In the genomic region with DNA sequence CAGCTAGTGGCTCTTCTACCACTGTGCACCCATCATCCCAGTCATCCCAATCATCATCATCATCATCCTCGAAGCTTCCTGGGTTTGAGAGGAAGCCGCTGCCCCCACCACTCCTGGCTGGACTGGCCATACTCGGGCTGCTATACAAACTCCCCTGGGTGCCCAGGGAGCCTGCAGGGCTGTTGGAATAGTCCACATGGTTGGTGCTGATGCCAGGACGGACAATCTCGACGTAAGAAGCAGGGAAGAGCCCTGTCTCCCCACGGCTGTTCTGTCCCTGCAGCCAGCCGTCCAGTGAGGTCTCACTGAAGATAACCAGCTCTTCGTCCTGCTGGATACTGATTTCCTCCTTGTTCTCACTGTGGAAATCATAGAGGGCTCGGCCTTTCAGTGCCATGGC, we compare ENCODE assay signal across 8 mouse cellular contexts. TPM values are rescaled to one million over a fixed set of nuclear protein-coding genes. Genes with fewer than 3 reads are reported as not detected.
DNase-seq lines count a peak whose midpoint lies in the region; ATAC-seq and TF ChIP-seq lines count a peak whose summit lies in the region.

No protein-coding gene starts in this region.

- peaks cover 13% of the 10 kb centered on the region; the same call in 1 of the 2 replicates for H3K27me3 ChIP-seq in forebrain, embryonic 12.5 days
- H3K27me3 ChIP-seq in intestine, postnatal 0 days (replicated peaks; ENCODE audit: control insufficient read depth, insufficient read depth, low read length) = peaks cover 15% of the 10 kb centered on the region
- H3K27me3 ChIP-seq in myocyte (ENCODE audit: control insufficient read depth, insufficient read depth, insufficient read length) = no peaks in the 10 kb centered on the region
- H3K27me3 ChIP-seq in thymus, adult 2 months (ENCODE audit: control insufficient read depth, insufficient read depth, low read length) = no peaks in the 10 kb centered on the region

- 92% methylated on average over 10 of the region's 10 CpGs for WGBS in forebrain, embryonic 12.5 days
- 83% methylated on average over 10 of the region's 10 CpGs for WGBS in intestine, postnatal 0 days
- 93% methylated on average over 10 of the region's 10 CpGs for WGBS in thymus, adult 2 months

- no peak for TF ChIP-seq POLR2A in myocyte (IDR thresholded peaks at IDR 0.05; ENCODE audit: insufficient read length, low read depth)
- TF ChIP-seq POLR2A in thymus, adult 2 months (IDR thresholded peaks at IDR 0.05; ENCODE audit: control insufficient read depth, extremely low read depth, insufficient read depth, low read length, poor library complexity) = no peak

- no peak overlapping the region for H3ac ChIP-seq in myocyte (ENCODE audit: control insufficient read depth, insufficient read length)

- H3K9me3 ChIP-seq in forebrain, embryonic 12.5 days = 0 out of 2 replicates have a peak, but pooled peaks cover 5% of the 10 kb centered on the region
- no peaks in the 10 kb centered on the region for H3K9me3 ChIP-seq in intestine, postnatal 0 days (ENCODE audit: control insufficient read depth)

- peaks cover 51% of the 10 kb centered on the region for H3K4me1 ChIP-seq in forebrain, embryonic 12.5 days
- 0 out of 2 replicates have a peak, but pooled peaks cover 4% of the 10 kb centered on the region for H3K4me1 ChIP-seq in intestine, postnatal 0 days (replicated peaks; ENCODE audit: control insufficient read depth, insufficient read depth, low read length)
- peaks cover 47% of the 10 kb centered on the region for H3K4me1 ChIP-seq in thymus, adult 2 months (replicated peaks; ENCODE audit: control insufficient read depth, insufficient read depth, low read length)

- H3K4me3 ChIP-seq in forebrain, embryonic 12.5 days (replicated peaks) = no peak overlapping the region; the same call in 1 of the 2 replicates
- peak overlapping the region; percentile 59 for H3K4me3 ChIP-seq in intestine, postnatal 0 days (ENCODE audit: low read depth, low read length)
- H3K4me3 ChIP-seq in myocyte = peak overlapping the region; percentile 95
- no peak overlapping the region for H3K4me3 ChIP-seq in thymus, adult 2 months (ENCODE audit: control insufficient read depth, insufficient read depth, low read length)

- no peak for ATAC-seq in forebrain, embryonic 12.5 days (ENCODE audit: low FRiP score)
- ATAC-seq in intestine, postnatal 0 days = no peak
- no peak for ATAC-seq in erythroid progenitor cell, adult 5-6 weeks (replicated peaks; ENCODE audit: low FRiP score, poor library complexity, severe bottlenecking)

- peaks cover 12% of the 10 kb centered on the region for H3K36me3 ChIP-seq in forebrain, embryonic 12.5 days (replicated peaks)
- H3K36me3 ChIP-seq in intestine, postnatal 0 days (ENCODE audit: control insufficient read depth, insufficient read depth) = peaks cover 8% of the 10 kb centered on the region; the same call in 1 of the 2 replicates
- peaks cover 15% of the 10 kb centered on the region for H3K36me3 ChIP-seq in myocyte (ENCODE audit: control insufficient read depth, insufficient read depth)
- H3K36me3 ChIP-seq in thymus, adult 2 months (ENCODE audit: control insufficient read depth, insufficient read depth, low read length) = no peaks in the 10 kb centered on the region

- H3K4me2 ChIP-seq in forebrain, embryonic 12.5 days = peak overlapping the region; percentile 72
- H3K4me2 ChIP-seq in intestine, postnatal 0 days (replicated peaks; ENCODE audit: low read depth) = peak overlapping the region; percentile 81
- H3K4me2 ChIP-seq in myocyte (ENCODE audit: low read depth) = peak overlapping the region; percentile 99

- no peak overlapping the region for H3K27ac ChIP-seq in forebrain, embryonic 12.5 days
- H3K27ac ChIP-seq in intestine, postnatal 0 days (ENCODE audit: low read depth, low read length) = peak overlapping the region; percentile 79; the same call in 1 of the 2 replicates
- no peak overlapping the region for H3K27ac ChIP-seq in thymus, adult 2 months (ENCODE audit: control insufficient read depth, insufficient read depth, low read length)

- DNase-seq in kidney, postnatal 10 days = peak; percentile 21
- no peak for DNase-seq in kidney, adult 11 months
- DNase-seq in thymus, adult 2 months = no peak
- no peak for DNase-seq in left cerebral cortex, adult 8-10 months (ENCODE audit: low spot score in 2 of 2)

- no peak overlapping the region; the same call in 1 of the 2 replicates for H3K9ac ChIP-seq in forebrain, embryonic 12.5 days
- H3K9ac ChIP-seq in intestine, postnatal 0 days (ENCODE audit: low read depth, low read length) = no peak overlapping the region

- H3K79me2 ChIP-seq in myocyte (ENCODE audit: control insufficient read depth, insufficient read depth) = peaks cover 54% of the 10 kb centered on the region

- no peak for TF ChIP-seq CTCF in intestine, postnatal 0 days (IDR thresholded peaks at IDR 0.05; ENCODE audit: low read depth)
- TF ChIP-seq CTCF in thymus, adult 2 months (IDR thresholded peaks at IDR 0.05; ENCODE audit: borderline replicate concordance, control insufficient read depth, extremely low read depth, insufficient read depth, low read length, poor library complexity) = no peak

TF ChIP-seq in myocyte, 11 proteins besides CTCF, POLR2A, EP300 and RAD21:
- TF ChIP-seq REST (IDR thresholded peaks at IDR 0.05; ENCODE audit: insufficient read depth, insufficient read length) = no peak
- TF ChIP-seq MAX (IDR thresholded peaks at IDR 0.05; ENCODE audit: low read depth) = no peak
- TF ChIP-seq E2F4 (IDR thresholded peaks at IDR 0.05; ENCODE audit: insufficient read depth) = no peak
- TF ChIP-seq USF1 (IDR thresholded peaks at IDR 0.05; ENCODE audit: low read depth) = no peak
- no peak for TF ChIP-seq MYOD1 (IDR thresholded peaks at IDR 0.05; ENCODE audit: control insufficient read depth in 1 of 3, insufficient read length in 2 of 3, low read depth in 2 of 3)
- TF ChIP-seq TCF12 (IDR thresholded peaks at IDR 0.05; ENCODE audit: insufficient read depth, poor library complexity, severe bottlenecking) = no peak

RNA-seq across cellular contexts. Expression of gene Snx33, which starts 1.8 kb away (rescaled TPM):
- polyA plus RNA-seq in forebrain, embryonic 12.5 days (2016; fragmentation: Nextera tagmentation; extraction: Ambion mirVana) = 6.0 and 6.2 TPM in 2 replicates
- 2.0 and 2.5 TPM in 2 replicates for polyA plus RNA-seq in intestine, postnatal 0 days (2015; fragmentation: Nextera tagmentation; extraction: Ambion mirVana)
- polyA plus RNA-seq in myocyte (2012; fragmentation: generic; extraction: Trizol) = 9.4 TPM
- 0.36 and 2.9 TPM in 2 replicates for total RNA-seq in erythroid progenitor cell, adult 5-6 weeks (2015; ENCODE audit: low replicate concordance)
- total RNA-seq in erythroid progenitor cell, adult 5-6 weeks (2017; ENCODE audit: low replicate concordance) = 0.61 and 0.90 TPM in 2 replicates
- polyA plus RNA-seq in thymus, adult 2 months (2012; rRNA removed) = 15.0 and 15.6 TPM in 2 replicates
- total RNA-seq in left cerebral cortex, adult 8-10 months (2022) = 10 to 100 TPM in 1 of 4 experiments, 1 to 10 TPM in 3; 7.9 to 10.5 (median 8.9) TPM

RNA-seq across cellular contexts. Expression of gene Imp3, which starts 10.9 kb away (rescaled TPM):
- polyA plus RNA-seq in forebrain, embryonic 12.5 days (2016; fragmentation: Nextera tagmentation; extraction: Ambion mirVana) = 69.6 and 71.4 TPM in 2 replicates
- polyA plus RNA-seq in intestine, postnatal 0 days (2015; fragmentation: Nextera tagmentation; extraction: Ambion mirVana) = 58.4 and 59.8 TPM in 2 replicates
- 142 TPM for polyA plus RNA-seq in myocyte (2012; fragmentation: generic; extraction: Trizol)
- 38.2 and 46.5 TPM in 2 replicates for total RNA-seq in erythroid progenitor cell, adult 5-6 weeks (2015; ENCODE audit: low replicate concordance)
- total RNA-seq in erythroid progenitor cell, adult 5-6 weeks (2017; ENCODE audit: low replicate concordance) = 22.8 and 23.5 TPM in 2 replicates
- 315 and 327 TPM in 2 replicates for polyA plus RNA-seq in thymus, adult 2 months (2012; rRNA removed)
- 10 to 100 TPM; 50.3 to 56.8 (median 51.5) TPM for total RNA-seq in left cerebral cortex, adult 8-10 months (2022)

RNA-seq across cellular contexts. Expression of gene Snupn, which starts 24.3 kb away (rescaled TPM):
- polyA plus RNA-seq in forebrain, embryonic 12.5 days (2016; fragmentation: Nextera tagmentation; extraction: Ambion mirVana) = 25.7 and 27.6 TPM in 2 replicates
- polyA plus RNA-seq in intestine, postnatal 0 days (2015; fragmentation: Nextera tagmentation; extraction: Ambion mirVana) = 5.6 and 5.9 TPM in 2 replicates
- 12.8 TPM for polyA plus RNA-seq in myocyte (2012; fragmentation: generic; extraction: Trizol)
- 1.8 and 8.8 TPM in 2 replicates for total RNA-seq in erythroid progenitor cell, adult 5-6 weeks (2015; ENCODE audit: low replicate concordance)
- 2.8 TPM in 1 of 2 replicates, not detected in the other for total RNA-seq in erythroid progenitor cell, adult 5-6 weeks (2017; ENCODE audit: low replicate concordance)
- polyA plus RNA-seq in thymus, adult 2 months (2012; rRNA removed) = 6.1 and 6.3 TPM in 2 replicates
- 10 to 100 TPM; 13.5 to 16.5 (median 15.5) TPM for total RNA-seq in left cerebral cortex, adult 8-10 months (2022)

Comparison
In these comparisons a context has a peak if more than half of its experiments do, and no peak if none do; other contexts are left out.
1. H3K4me3 ChIP-seq: peak in intestine, postnatal 0 days (single experiment) and myocyte (single experiment); none in forebrain, embryonic 12.5 days (single experiment) and thymus, adult 2 months (single experiment).
2. Peak in every context shown above with its lines, with median percentiles within 50 percentile points of each other: H3K4me2 ChIP-seq.